Mouse (Mus musculus): ENCODE data around the gene Kcnd3. TPM values are rescaled to one million over a fixed set of nuclear protein-coding genes. Genes with fewer than 3 reads are reported as not detected.

The Kcnd3 gene
- polyA plus RNA-seq, 1 experiment = 0.58 TPM

GRCm38 (mm10) chr3:105496935-105497334, 44.8 kb downstream of the Kcnd3 start:
- DNase-seq = no peak
- TF ChIP-seq CTCF (IDR thresholded peaks at IDR 0.05; ENCODE audit: borderline replicate concordance, control insufficient read depth, extremely low read depth, insufficient read depth, low read length, poor library complexity) = no peak
- TF ChIP-seq POLR2A (IDR thresholded peaks at IDR 0.05; ENCODE audit: control insufficient read depth, extremely low read depth, insufficient read depth, low read length, poor library complexity) = no peak
- H3K4me3 ChIP-seq (ENCODE audit: control insufficient read depth, insufficient read depth, low read length) = no peak overlapping the region
- no peaks in the 10 kb centered on the region for H3K36me3 ChIP-seq (ENCODE audit: control insufficient read depth, insufficient read depth, low read length)
- no peaks in the 10 kb centered on the region for H3K27me3 ChIP-seq (ENCODE audit: control insufficient read depth, insufficient read depth, low read length)
- no peak overlapping the region for H3K27ac ChIP-seq (ENCODE audit: control insufficient read depth, insufficient read depth, low read length)
- WGBS = 93% methylated on average over 5 of the region's 5 CpGs
- no peaks in the 10 kb centered on the region for H3K4me1 ChIP-seq (replicated peaks; ENCODE audit: control insufficient read depth, insufficient read depth, low read length)

- no peak overlapping the region for H3K27ac ChIP-seq (ENCODE audit: control insufficient read depth, insufficient read depth, low read length)
- TF ChIP-seq POLR2A (IDR thresholded peaks at IDR 0.05; ENCODE audit: control insufficient read depth, extremely low read depth, insufficient read depth, low read length, poor library complexity) (no peak), CTCF (IDR thresholded peaks at IDR 0.05; ENCODE audit: borderline replicate concordance, control insufficient read depth, extremely low read depth, insufficient read depth, low read length, poor library complexity) (no peak)
- H3K27me3 ChIP-seq (ENCODE audit: control insufficient read depth, insufficient read depth, low read length) = no peaks in the 10 kb centered on the region
- WGBS = 95% methylated on average over 1 of the region's 1 CpGs
- no peaks in the 10 kb centered on the region for H3K36me3 ChIP-seq (ENCODE audit: control insufficient read depth, insufficient read depth, low read length)
- DNase-seq = no peak
- no peaks in the 10 kb centered on the region for H3K4me1 ChIP-seq (replicated peaks; ENCODE audit: control insufficient read depth, insufficient read depth, low read length)
- H3K4me3 ChIP-seq (ENCODE audit: control insufficient read depth, insufficient read depth, low read length) = no peak overlapping the region
Observed at GRCm38 (mm10) chr3:105501071-105501470, 48.9 kb downstream of the Kcnd3 start.

GRCm38 (mm10) chr3:105504272-105504671, 52.1 kb downstream of the Kcnd3 start:
- H3K4me1 ChIP-seq (replicated peaks; ENCODE audit: control insufficient read depth, insufficient read depth, low read length) = no peaks in the 10 kb centered on the region
- no peak for TF ChIP-seq POLR2A (IDR thresholded peaks at IDR 0.05; ENCODE audit: control insufficient read depth, extremely low read depth, insufficient read depth, low read length, poor library complexity)
- TF ChIP-seq CTCF (IDR thresholded peaks at IDR 0.05; ENCODE audit: borderline replicate concordance, control insufficient read depth, extremely low read depth, insufficient read depth, low read length, poor library complexity) = no peak
- no peaks in the 10 kb centered on the region for H3K27me3 ChIP-seq (ENCODE audit: control insufficient read depth, insufficient read depth, low read length)
- H3K36me3 ChIP-seq (ENCODE audit: control insufficient read depth, insufficient read depth, low read length) = no peaks in the 10 kb centered on the region
- WGBS = 90% methylated on average over 3 of the region's 3 CpGs
- H3K27ac ChIP-seq (ENCODE audit: control insufficient read depth, insufficient read depth, low read length) = no peak overlapping the region
- DNase-seq = no peak
- no peak overlapping the region for H3K4me3 ChIP-seq (ENCODE audit: control insufficient read depth, insufficient read depth, low read length)

GRCm38 (mm10) chr3:105505161-105505872, 53.2 kb downstream of the Kcnd3 start:
- no peaks in the 10 kb centered on the region for H3K4me1 ChIP-seq (replicated peaks; ENCODE audit: control insufficient read depth, insufficient read depth, low read length)
- 92% methylated on average over 15 of the region's 15 CpGs for WGBS
- no peaks in the 10 kb centered on the region for H3K36me3 ChIP-seq (ENCODE audit: control insufficient read depth, insufficient read depth, low read length)
- TF ChIP-seq POLR2A (IDR thresholded peaks at IDR 0.05; ENCODE audit: control insufficient read depth, extremely low read depth, insufficient read depth, low read length, poor library complexity) (no peak), CTCF (IDR thresholded peaks at IDR 0.05; ENCODE audit: borderline replicate concordance, control insufficient read depth, extremely low read depth, insufficient read depth, low read length, poor library complexity) (no peak)
- H3K27ac ChIP-seq (ENCODE audit: control insufficient read depth, insufficient read depth, low read length) = no peak overlapping the region
- H3K27me3 ChIP-seq (ENCODE audit: control insufficient read depth, insufficient read depth, low read length) = no peaks in the 10 kb centered on the region
- H3K4me3 ChIP-seq (ENCODE audit: control insufficient read depth, insufficient read depth, low read length) = no peak overlapping the region
- DNase-seq = no peak

GRCm38 (mm10) chr3:105505873-105506170, 53.7 kb downstream of the Kcnd3 start:
- no peaks in the 10 kb centered on the region for H3K4me1 ChIP-seq (replicated peaks; ENCODE audit: control insufficient read depth, insufficient read depth, low read length)
- no peaks in the 10 kb centered on the region for H3K36me3 ChIP-seq (ENCODE audit: control insufficient read depth, insufficient read depth, low read length)
- no peak overlapping the region for H3K27ac ChIP-seq (ENCODE audit: control insufficient read depth, insufficient read depth, low read length)
- no peak overlapping the region for H3K4me3 ChIP-seq (ENCODE audit: control insufficient read depth, insufficient read depth, low read length)
- no peak for TF ChIP-seq POLR2A (IDR thresholded peaks at IDR 0.05; ENCODE audit: control insufficient read depth, extremely low read depth, insufficient read depth, low read length, poor library complexity)
- TF ChIP-seq CTCF (IDR thresholded peaks at IDR 0.05; ENCODE audit: borderline replicate concordance, control insufficient read depth, extremely low read depth, insufficient read depth, low read length, poor library complexity) = no peak
- DNase-seq = no peak
- WGBS = 77% methylated on average over 7 of the region's 7 CpGs
- no peaks in the 10 kb centered on the region for H3K27me3 ChIP-seq (ENCODE audit: control insufficient read depth, insufficient read depth, low read length)

- no peak overlapping the region for H3K4me3 ChIP-seq (ENCODE audit: control insufficient read depth, insufficient read depth, low read length)
- TF ChIP-seq CTCF (IDR thresholded peaks at IDR 0.05; ENCODE audit: borderline replicate concordance, control insufficient read depth, extremely low read depth, insufficient read depth, low read length, poor library complexity) (no peak), POLR2A (IDR thresholded peaks at IDR 0.05; ENCODE audit: control insufficient read depth, extremely low read depth, insufficient read depth, low read length, poor library complexity) (no peak)
- no peaks in the 10 kb centered on the region for H3K36me3 ChIP-seq (ENCODE audit: control insufficient read depth, insufficient read depth, low read length)
- 93% methylated on average over 4 of the region's 4 CpGs for WGBS
- H3K4me1 ChIP-seq (replicated peaks; ENCODE audit: control insufficient read depth, insufficient read depth, low read length) = no peaks in the 10 kb centered on the region
- H3K27ac ChIP-seq (ENCODE audit: control insufficient read depth, insufficient read depth, low read length) = no peak overlapping the region
- DNase-seq = no peak
- no peaks in the 10 kb centered on the region for H3K27me3 ChIP-seq (ENCODE audit: control insufficient read depth, insufficient read depth, low read length)
Observed at GRCm38 (mm10) chr3:105506592-105506991, 54.5 kb downstream of the Kcnd3 start.

- Histone ChIP-seq H3K36me3 (ENCODE audit: control insufficient read depth, insufficient read depth, low read length) (no peaks in the 10 kb centered on the region), H3K4me1 (replicated peaks; ENCODE audit: control insufficient read depth, insufficient read depth, low read length) (no peaks in the 10 kb centered on the region), H3K27me3 (ENCODE audit: control insufficient read depth, insufficient read depth, low read length) (no peaks in the 10 kb centered on the region), H3K4me3 (ENCODE audit: control insufficient read depth, insufficient read depth, low read length) (no peak overlapping the region), H3K27ac (ENCODE audit: control insufficient read depth, insufficient read depth, low read length) (no peak overlapping the region)
- 76% methylated on average over 4 of the region's 4 CpGs for WGBS
- TF ChIP-seq POLR2A (IDR thresholded peaks at IDR 0.05; ENCODE audit: control insufficient read depth, extremely low read depth, insufficient read depth, low read length, poor library complexity) (no peak), CTCF (IDR thresholded peaks at IDR 0.05; ENCODE audit: borderline replicate concordance, control insufficient read depth, extremely low read depth, insufficient read depth, low read length, poor library complexity) (no peak)
- DNase-seq = no peak
Observed at GRCm38 (mm10) chr3:105509321-105509720, 57.2 kb downstream of the Kcnd3 start.

All from thymus, adult 2 months (tissue).